Mouse (Mus musculus) liver, adult 2 months (tissue): ENCODE results near the gene Rps8.

ENCODE experiments used
- CTCF ChIP-seq: fragments of 200-500 bp; IDR thresholded peaks from 2 replicates; pipeline ENCODE4 v1.5.1; 2011; ENCODE audit warnings: low read depth, low read length, control low read depth
- POLR2A ChIP-seq: fragments of 200-500 bp; IDR thresholded peaks from 2 replicates; pipeline ENCODE4 v1.6.1; 2011; ENCODE audit warnings: low read length, control low read depth; ENCODE audit not compliant: insufficient read depth; ENCODE audit errors: extremely low read depth

DNA sequence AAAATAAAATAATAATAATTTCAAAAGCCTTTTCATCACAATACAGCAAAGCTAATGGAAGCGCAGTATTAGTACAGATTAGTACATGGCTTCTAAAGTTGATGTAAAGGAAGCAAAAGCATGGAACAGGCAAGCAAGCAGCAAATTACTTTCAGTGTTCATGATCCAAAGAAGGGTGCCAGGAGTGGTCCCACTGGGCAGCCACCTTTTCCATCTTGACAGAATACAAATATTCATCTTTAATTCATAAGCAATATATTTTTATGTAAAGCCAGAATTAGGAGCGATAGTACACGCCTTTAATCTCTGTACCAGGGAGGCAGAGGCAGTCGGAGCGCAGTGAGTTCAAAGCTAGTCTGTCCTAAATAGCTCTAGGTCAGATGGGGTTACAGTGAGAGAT, 36.4 kb downstream of the Rps8 start:
- TF ChIP-seq CTCF (no peak), POLR2A (no peak)
